Mouse (Mus musculus): Measurements from ENCODE around the gene Traf1. TPM values are rescaled to one million over a fixed set of nuclear protein-coding genes. Genes with fewer than 3 reads are reported as not detected.

Gene Traf1
- 1 to 10 TPM; 5.0 to 6.4 TPM for total RNA-seq (2023)

DNA sequence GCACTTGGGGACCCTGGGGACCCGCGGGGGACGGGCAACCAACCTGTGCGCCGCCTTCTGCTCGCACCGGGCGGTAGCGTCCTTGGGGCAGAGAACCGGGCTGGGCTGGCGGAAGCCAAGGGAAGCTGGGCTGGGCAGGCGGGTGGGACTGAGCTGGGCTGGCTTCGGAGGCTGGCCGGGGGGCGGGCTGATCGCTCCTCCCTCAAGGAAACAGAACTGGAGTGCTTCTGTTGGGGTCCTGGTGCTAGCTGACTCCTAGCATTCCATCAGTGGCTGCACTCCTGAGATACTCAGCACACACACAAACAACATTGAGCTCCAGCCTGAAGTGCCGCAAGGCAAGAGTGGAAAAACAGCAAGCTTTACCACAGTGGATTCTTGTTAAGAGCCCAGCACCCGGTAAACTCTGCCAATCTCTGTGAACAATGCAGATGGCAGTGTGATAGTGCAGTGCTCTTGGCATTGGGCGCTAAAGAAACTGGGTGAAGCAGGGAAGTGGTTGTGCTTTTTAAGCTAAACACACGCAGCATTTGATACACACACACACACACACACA, at the start of gene Traf1:
Gene Traf1, minus strand, starts transcription at position 292 of the 556 bp plus-strand sequence.

DNA sequence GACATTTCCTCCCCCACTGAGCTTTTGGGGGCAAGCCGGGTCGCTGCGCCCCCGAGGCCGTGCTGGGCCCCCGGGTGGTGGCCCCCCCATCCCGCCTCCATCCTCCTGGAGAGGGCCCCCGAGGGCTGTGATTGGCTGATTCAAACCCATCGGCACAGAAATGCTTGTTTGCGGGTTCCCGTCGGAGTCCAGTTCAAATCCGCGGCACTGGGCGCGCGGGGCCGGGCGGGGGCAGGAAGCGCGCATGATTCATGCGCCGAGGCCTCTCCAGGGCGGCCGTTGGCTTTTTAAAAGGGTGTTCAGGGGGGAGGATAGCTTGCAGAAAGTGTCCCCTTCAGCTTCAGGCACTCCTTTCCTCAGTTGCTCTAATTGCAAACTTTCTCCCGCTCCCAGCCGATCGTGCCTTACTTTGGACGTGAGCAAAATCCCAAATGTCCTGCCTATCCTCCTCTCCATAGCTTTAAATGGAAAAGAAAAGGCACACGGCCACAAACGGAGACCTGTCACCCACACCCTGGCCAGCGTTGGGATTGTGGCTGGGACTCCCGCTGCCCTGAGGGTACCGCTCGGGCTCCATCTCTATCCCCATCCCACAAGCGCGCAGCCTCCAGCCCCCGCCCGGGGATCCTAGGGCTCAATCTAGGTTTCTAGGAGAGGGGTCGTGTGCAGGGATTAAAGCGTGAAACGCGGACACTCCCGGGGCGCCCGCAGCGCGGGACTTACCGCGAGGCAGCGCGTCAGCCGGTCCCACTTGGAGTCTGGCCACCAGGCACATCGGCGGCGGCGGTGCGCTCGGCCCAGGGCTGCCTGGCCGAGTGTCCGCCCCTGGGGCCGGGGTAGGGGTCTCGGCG, 48.1 kb downstream of the Traf1 start, which contains the start of gene Phf19:
Gene Phf19, minus strand, starts transcription at position 809 of the 851 bp plus-strand sequence.

Other genes with a start within 250 kb of the Traf1 start
- gene Gapvd1, start 206.5 kb downstream of the Traf1 start, total RNA-seq (2023), result 10 to 100 TPM; 81.0 to 96.1 TPM
- gene Hspa5, start 189.8 kb downstream of the Traf1 start, total RNA-seq (2023), result 100 to 1,000 TPM; 340 to 424 TPM
- 1 to 10 TPM; 6.6 to 7.0 TPM for gene Rabepk, start 161.9 kb downstream of the Traf1 start, total RNA-seq (2023)
- gene Fbxw2, start 135.5 kb downstream of the Traf1 start, total RNA-seq (2023), result 10 to 100 TPM; 91.8 to 97.4 TPM
- gene Gm34653, start 128.8 kb downstream of the Traf1 start, total RNA-seq (2023), result under 1 TPM in 1 of 2 experiments, not detected in 1; 0.22 TPM
- not detected for gene Cutal, start 87.4 kb downstream of the Traf1 start, total RNA-seq (2023)
- gene Psmd5, start 86.8 kb downstream of the Traf1 start, total RNA-seq (2023), result 10 to 100 TPM; 19.0 to 19.9 TPM
- 10 to 100 TPM; 11.1 to 14.2 TPM for gene Phf19, start 47.7 kb downstream of the Traf1 start, total RNA-seq (2023)
- gene Hc, start 99.7 kb upstream of the Traf1 start, total RNA-seq (2023), result 1 to 10 TPM in 1 of 2 experiments, under 1 TPM in 1; 0.99 to 1.3 TPM
- under 1 TPM; 0.29 to 0.51 TPM for gene AI182371, start 139.8 kb upstream of the Traf1 start, total RNA-seq (2023)
- gene Cntrl, start 147.7 kb upstream of the Traf1 start, total RNA-seq (2023), result 10 to 100 TPM; 77.7 to 77.9 TPM
- 100 to 1,000 TPM; 146 to 164 TPM for gene Rab14, start 239.3 kb upstream of the Traf1 start, total RNA-seq (2023)